Mouse (Mus musculus) C2C12 (cell line): ENCODE measurements at regions not wholly inside any gene's neighbourhood (a gene's known extent, or its start where the extent isn't known, plus 50 kb on each side); places are given as distances from the start of the nearest gene placed in this dataset.

Source experiments
- CEBPB ChIP-seq: IDR thresholded peaks from one replicate; pipeline ENCODE4 v1.6.1; 2011; ENCODE audit warnings: low read depth, mild to moderate bottlenecking, control low read depth, moderate library complexity
- CTCF ChIP-seq: IDR thresholded peaks from one replicate; pipeline ENCODE4 v1.5.1; 2011; ENCODE audit not compliant: control insufficient read depth, insufficient read depth, insufficient read length
- FOSL1 ChIP-seq: IDR thresholded peaks from one replicate; pipeline ENCODE4 v1.8.0; 2011; ENCODE audit warnings: mild to moderate bottlenecking, low read length; ENCODE audit not compliant: poor library complexity, insufficient read depth, severe bottlenecking
- MAX ChIP-seq: IDR thresholded peaks from one replicate; pipeline ENCODE4 v1.6.1; 2011; ENCODE audit warnings: mild to moderate bottlenecking, control low read depth
- MYOD1 ChIP-seq: IDR thresholded peaks from one replicate; pipeline ENCODE4 v1.6.1; 2011; ENCODE audit warnings: low read depth; ENCODE audit not compliant: control insufficient read depth, insufficient read length
- MYOG ChIP-seq: IDR thresholded peaks from one replicate; pipeline ENCODE4 v1.6.1; 2011; ENCODE audit not compliant: control insufficient read depth, insufficient read length; ENCODE audit errors: extremely low read depth
- USF1 ChIP-seq: IDR thresholded peaks from one replicate; pipeline ENCODE4 v1.6.1; 2011; ENCODE audit warnings: low read depth, mild to moderate bottlenecking, control low read depth, moderate library complexity

GRCm38 (mm10) chr12:39741051-39741847, 296.6 kb downstream of the Arl4a start:
- TF ChIP-seq MAX, result no peak
- no peak for TF ChIP-seq CTCF
- TF ChIP-seq USF1, result no peak
- no peak for TF ChIP-seq MYOG
- no peak for TF ChIP-seq FOSL1
- TF ChIP-seq CEBPB, result no peak
- TF ChIP-seq MYOD1, result no peak
